Mouse (Mus musculus) heart, embryonic 15.5 days (tissue): ENCODE results near the gene Synrg. TPM values are rescaled to one million over a fixed set of nuclear protein-coding genes. Genes with fewer than 3 reads are reported as not detected.

Experiments
- ATAC-seq: fragments of 200-750 bp; cut with Nextera tagmentation; replicated peaks from 2 replicates; pipeline ENCODE4 v1.8.0; 2017; ENCODE audit warnings: low read depth, moderate TSS enrichment; ENCODE audit not compliant: insufficient number of reproducible peaks, insufficient read depth, low FRiP score
- H3K27ac ChIP-seq: fragments of 300-500 bp; sonication (generic); 2 replicates; pipeline ENCODE4 v1.5.1; 2015; ENCODE audit warnings: mild to moderate bottlenecking, inconsistent platforms
- H3K27me3 ChIP-seq: fragments of 300-500 bp; sonication (generic); 2 replicates; pipeline ENCODE4 v1.6.1; 2015; ENCODE audit warnings: inconsistent platforms
- H3K36me3 ChIP-seq: fragments of 300-500 bp; sonication (generic); 2 replicates; pipeline ENCODE4 v1.6.1; 2015; ENCODE audit warnings: mild to moderate bottlenecking, inconsistent platforms
- H3K4me1 ChIP-seq: fragments of 300-500 bp; sonication (generic); replicated peaks from 2 replicates; pipeline ENCODE4 v1.6.1; 2015; ENCODE audit warnings: inconsistent platforms
- H3K4me2 ChIP-seq: fragments of 300-500 bp; sonication (generic); 2 replicates; pipeline ENCODE4 v1.6.1; 2015; ENCODE audit warnings: inconsistent platforms, mild to moderate bottlenecking, moderate library complexity
- H3K4me3 ChIP-seq: fragments of 300-500 bp; sonication (generic); 2 replicates; pipeline ENCODE4 v1.5.1; 2015; ENCODE audit warnings: mild to moderate bottlenecking, inconsistent platforms
- H3K9ac ChIP-seq: fragments of 300-500 bp; sonication (generic); 2 replicates; pipeline ENCODE4 v1.6.1; 2015; ENCODE audit warnings: mild to moderate bottlenecking, inconsistent platforms
- H3K9me3 ChIP-seq: fragments of 300-500 bp; sonication (generic); replicated peaks from 2 replicates; pipeline ENCODE4 v1.6.1; 2016; ENCODE audit warnings: inconsistent platforms
- WGBS: fragments of 180-500 bp; shearing (Covaris S2); methylation state at CpG from one replicate; pipeline ENCODE4 v1.1.7; 2015; ENCODE audit warnings: mixed read lengths; 5-methylcytosine and 5-hydroxymethylcytosine counted together
- polyA plus RNA-seq: library from polyadenylated mRNA; unstranded; fragments of >200 nt; fragmentation: Nextera tagmentation; extraction: Ambion mirVana; gene quantifications from 2 replicates; pipeline ENCODE4 v1.2.1, GENCODE M21; 2015

Synrg gene
- polyA plus RNA-seq, 1 experiment from 2014 or later: 6.2 TPM

GRCm38 (mm10) chr11:84044988-84045387 lies 80.8 kb downstream of the Synrg start:
- Histone ChIP-seq H3K4me2 (no peak overlapping the region), H3K27ac (no peak overlapping the region), H3K4me3 (no peak overlapping the region), H3K9me3 (no peaks in the 10 kb centered on the region), H3K27me3 (peaks cover 8% of the 10 kb centered on the region; the same call in 1 of the 2 replicates), H3K4me1 (peaks cover 4% of the 10 kb centered on the region; the same call in 1 of the 2 replicates), H3K9ac (no peak overlapping the region), H3K36me3 (peaks cover 12% of the 10 kb centered on the region; the same call in 1 of the 2 replicates)
- 29% methylated on average over 1 of the region's 1 CpGs for WGBS
- no peak for ATAC-seq

- H3K9me3 ChIP-seq: no peaks in the 10 kb centered on the region
Measured at GRCm38 (mm10) chr11:84047270-84047669, 83.0 kb downstream of the Synrg start.

GRCm38 (mm10) chr11:84048411-84048810 lies 84.2 kb downstream of the Synrg start:
- WGBS: 79% methylated on average over 10 of the region's 10 CpGs
- no peak for ATAC-seq
- no peak overlapping the region for H3K4me3 ChIP-seq
- H3K9ac ChIP-seq: no peak overlapping the region
- peaks cover 5% of the 10 kb centered on the region; the same call in 1 of the 2 replicates for H3K27me3 ChIP-seq
- H3K4me2 ChIP-seq: no peak overlapping the region
- H3K27ac ChIP-seq: no peak overlapping the region
- no peaks in the 10 kb centered on the region for H3K9me3 ChIP-seq
- peaks cover 2% of the 10 kb centered on the region for H3K4me1 ChIP-seq
- H3K36me3 ChIP-seq: no peaks in the 10 kb centered on the region

More at GRCm38 (mm10) chr11:84047270-84047669, 83.0 kb downstream of the Synrg start:
- no peak overlapping the region for H3K27ac ChIP-seq
- H3K4me2 ChIP-seq: no peak overlapping the region
- WGBS: 64% methylated on average over 4 of the region's 4 CpGs
- no peak overlapping the region for H3K4me3 ChIP-seq
- no peak overlapping the region for H3K9ac ChIP-seq
- no peaks in the 10 kb centered on the region for H3K36me3 ChIP-seq
- ATAC-seq: no peak
- H3K27me3 ChIP-seq: peaks cover 8% of the 10 kb centered on the region; the same call in 1 of the 2 replicates
- H3K4me1 ChIP-seq: no peaks in the 10 kb centered on the region

GRCm38 (mm10) chr11:84053055-84053454 lies 88.8 kb downstream of the Synrg start:
- no peak overlapping the region for H3K9ac ChIP-seq
- H3K4me2 ChIP-seq: no peak overlapping the region
- WGBS: 91% methylated on average over 7 of the region's 7 CpGs

GRCm38 (mm10) chr11:84053524-84054163 lies 89.4 kb downstream of the Synrg start:
- H3K4me3 ChIP-seq: no peak overlapping the region
- no peak for ATAC-seq
- 50% methylated on average over 10 of the region's 10 CpGs for WGBS
- H3K27me3 ChIP-seq: peaks cover 2% of the 10 kb centered on the region
- peaks cover 6% of the 10 kb centered on the region for H3K4me1 ChIP-seq
- no peak overlapping the region for H3K4me2 ChIP-seq
- H3K9ac ChIP-seq: no peak overlapping the region
- no peaks in the 10 kb centered on the region for H3K36me3 ChIP-seq
- no peak overlapping the region for H3K27ac ChIP-seq
- H3K9me3 ChIP-seq: no peaks in the 10 kb centered on the region

More at GRCm38 (mm10) chr11:84053055-84053454, 88.8 kb downstream of the Synrg start:
- Histone ChIP-seq H3K27ac (no peak overlapping the region), H3K4me3 (no peak overlapping the region), H3K27me3 (peaks cover 5% of the 10 kb centered on the region), H3K36me3 (no peaks in the 10 kb centered on the region), H3K9me3 (no peaks in the 10 kb centered on the region), H3K4me1 (peaks cover 6% of the 10 kb centered on the region)
- no peak for ATAC-seq

GRCm38 (mm10) chr11:84057418-84057817 lies 93.2 kb downstream of the Synrg start:
- Histone ChIP-seq H3K9ac (no peak overlapping the region), H3K27ac (no peak overlapping the region), H3K4me3 (no peak overlapping the region), H3K27me3 (peaks cover 7% of the 10 kb centered on the region), H3K36me3 (no peaks in the 10 kb centered on the region), H3K4me1 (peaks cover 6% of the 10 kb centered on the region), H3K4me2 (no peak overlapping the region), H3K9me3 (no peaks in the 10 kb centered on the region)
- ATAC-seq: no peak
- WGBS: 87% methylated on average over 2 of the region's 2 CpGs

- Histone ChIP-seq H3K4me1 (peaks cover 7% of the 10 kb centered on the region), H3K36me3 (no peaks in the 10 kb centered on the region), H3K9ac (no peak overlapping the region), H3K4me2 (no peak overlapping the region), H3K4me3 (no peak overlapping the region), H3K27me3 (peaks cover 7% of the 10 kb centered on the region; the same call in 1 of the 2 replicates), H3K9me3 (no peaks in the 10 kb centered on the region), H3K27ac (no peak overlapping the region)
- no peak for ATAC-seq
- 97% methylated on average over 2 of the region's 2 CpGs for WGBS
Measured at GRCm38 (mm10) chr11:84059784-84060183, 95.6 kb downstream of the Synrg start.

- no peaks in the 10 kb centered on the region for H3K9me3 ChIP-seq
- 80% methylated on average over 6 of the region's 6 CpGs for WGBS
- H3K36me3 ChIP-seq: no peaks in the 10 kb centered on the region
- no peak overlapping the region for H3K27ac ChIP-seq
- H3K27me3 ChIP-seq: peaks cover 10% of the 10 kb centered on the region
- no peak overlapping the region for H3K9ac ChIP-seq
- no peak overlapping the region for H3K4me2 ChIP-seq
- H3K4me1 ChIP-seq: peaks cover 7% of the 10 kb centered on the region
- H3K4me3 ChIP-seq: no peak overlapping the region
- ATAC-seq: no peak
Measured at GRCm38 (mm10) chr11:84060635-84061034, 96.4 kb downstream of the Synrg start.

GRCm38 (mm10) chr11:84061881-84062280 lies 97.7 kb downstream of the Synrg start:
- Histone ChIP-seq H3K4me1 (peaks cover 16% of the 10 kb centered on the region), H3K27ac (no peak overlapping the region), H3K9ac (no peak overlapping the region), H3K4me3 (no peak overlapping the region), H3K27me3 (peaks cover 21% of the 10 kb centered on the region), H3K4me2 (no peak overlapping the region), H3K9me3 (no peaks in the 10 kb centered on the region), H3K36me3 (no peaks in the 10 kb centered on the region)
- no peak for ATAC-seq
- 69% methylated on average over 2 of the region's 2 CpGs for WGBS

- Histone ChIP-seq H3K4me1 (peaks cover 26% of the 10 kb centered on the region), H3K27ac (no peak overlapping the region), H3K9me3 (no peaks in the 10 kb centered on the region), H3K4me3 (no peak overlapping the region), H3K4me2 (no peak overlapping the region), H3K36me3 (no peaks in the 10 kb centered on the region), H3K9ac (no peak overlapping the region), H3K27me3 (peaks cover 28% of the 10 kb centered on the region)
- WGBS: 23% methylated on average over 2 of the region's 2 CpGs
- ATAC-seq: 0 out of 2 replicates have a peak, but pooled peaks have one; percentile 61
Measured at GRCm38 (mm10) chr11:84062805-84063204, 98.6 kb downstream of the Synrg start.

GRCm38 (mm10) chr11:84063631-84064209 lies 99.5 kb downstream of the Synrg start:
- Histone ChIP-seq H3K4me1 (peaks cover 30% of the 10 kb centered on the region), H3K36me3 (no peaks in the 10 kb centered on the region), H3K9me3 (no peaks in the 10 kb centered on the region), H3K4me3 (no peak overlapping the region), H3K27ac (no peak overlapping the region), H3K9ac (no peak overlapping the region), H3K27me3 (peaks cover 30% of the 10 kb centered on the region), H3K4me2 (no peak overlapping the region)
- 79% methylated on average over 3 of the region's 3 CpGs for WGBS
- ATAC-seq: no peak
